Mouse (Mus musculus) neural tube, postnatal 0 days (tissue): ENCODE data around the gene Mettl6. TPM values are rescaled to one million over a fixed set of nuclear protein-coding genes. Genes with fewer than 3 reads are reported as not detected.

Experiments
- polyA plus RNA-seq: library from polyadenylated mRNA; unstranded; fragments of >200 nt; fragmentation: Nextera tagmentation; extraction: Ambion mirVana; gene quantifications from 2 replicates; pipeline ENCODE4 v1.2.1, GENCODE M21; 2015

Gene Mettl6
- polyA plus RNA-seq, result 36.6 and 37.4 TPM in 2 replicates

DNA sequence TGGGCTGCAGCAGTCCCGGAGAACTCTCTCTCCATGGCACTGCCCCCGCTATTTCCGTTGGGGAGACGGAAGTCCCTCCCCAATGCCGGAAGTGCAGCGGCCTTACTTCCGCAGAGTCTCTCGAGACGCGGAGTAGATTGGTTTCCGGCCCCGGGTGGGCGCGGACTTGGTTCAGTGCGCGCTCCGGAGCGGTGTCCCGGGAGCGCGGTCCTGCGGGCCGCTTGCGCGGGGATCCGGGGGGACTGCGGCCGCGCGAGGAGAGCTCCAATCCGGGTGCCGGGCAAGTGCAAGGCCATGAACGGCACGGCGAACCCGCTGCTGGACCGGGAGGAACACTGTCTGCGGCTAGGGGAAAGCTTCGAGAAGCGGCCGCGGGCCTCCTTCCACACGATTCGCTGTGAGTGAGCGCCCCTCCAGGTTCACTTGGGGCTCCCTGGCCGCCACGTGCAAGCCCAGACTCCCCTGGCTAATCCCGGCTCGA lies at the start of gene Mettl6:
TSS of gene Mettl6 (minus strand) at position 66 of the 481 bp plus-strand sequence.

GRCm38 (mm10) chr14:31494349-31494974 lies 378 bp downstream of the Mettl6 start, which contains the start of gene Eaf1:
Eaf1 (plus strand) TSS chr14:31494399.

DNA sequence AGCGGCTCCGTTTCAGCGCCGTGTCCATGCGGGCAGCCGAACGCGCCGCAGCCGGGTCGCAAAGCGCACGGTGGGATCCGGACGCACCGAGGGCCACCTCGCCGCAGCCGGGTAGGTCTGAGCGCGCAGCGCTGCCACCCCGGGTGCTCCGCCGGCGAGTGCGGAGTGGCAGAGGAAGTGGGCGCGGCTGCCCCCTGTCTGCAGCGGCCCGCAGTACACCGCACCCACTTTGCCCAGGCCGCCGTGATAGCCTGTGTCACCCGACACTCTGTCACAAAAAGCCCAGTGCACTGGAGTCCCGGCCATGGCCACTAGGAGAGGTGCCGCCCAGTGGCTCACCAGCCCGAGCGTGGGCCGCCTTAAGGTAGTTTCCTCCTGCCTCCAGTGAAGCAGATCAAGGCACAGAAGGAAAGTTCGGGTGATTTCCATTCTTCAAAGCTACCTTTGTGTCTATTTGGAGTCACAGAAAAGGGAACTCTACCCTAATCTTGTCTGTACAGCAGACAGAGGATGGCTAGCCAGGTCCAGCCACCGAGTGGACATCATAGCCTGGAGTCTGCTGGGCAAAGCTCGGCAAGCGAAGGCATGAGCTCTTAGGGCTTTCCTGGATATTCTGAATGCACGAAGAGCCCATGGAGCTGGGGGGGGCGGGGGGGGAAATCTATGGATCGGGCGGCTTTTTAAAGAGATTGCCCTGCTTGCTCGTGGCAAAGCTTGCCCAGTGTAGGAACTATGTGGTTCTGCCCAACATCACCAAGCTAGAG lies 58.7 kb downstream of the Mettl6 start, which contains the start of gene Sh3bp5:
TSS of gene Sh3bp5 (minus strand) at position 149 of the 764 bp plus-strand sequence.

Other genes starting within 250 kb of the Mettl6 start
- 8.2 and 10.3 TPM in 2 replicates for gene Phf7, start 243.7 kb downstream of the Mettl6 start, polyA plus RNA-seq
- 74.3 and 86.2 TPM in 2 replicates for gene Bap1, start 243.6 kb downstream of the Mettl6 start, polyA plus RNA-seq
- 1.4 and 1.8 TPM in 2 replicates for gene Dnah1, start 171.1 kb downstream of the Mettl6 start, polyA plus RNA-seq
- 46.2 and 48.0 TPM in 2 replicates for gene Capn7, start 158.4 kb downstream of the Mettl6 start, polyA plus RNA-seq
- 123 and 144 TPM in 2 replicates for gene Sh3bp5, start 59.0 kb downstream of the Mettl6 start, polyA plus RNA-seq
- 5.1 and 5.7 TPM in 2 replicates for gene Eaf1, start 641 bp downstream of the Mettl6 start, polyA plus RNA-seq
- 0.20 and 0.44 TPM in 2 replicates for gene Colq, start 96.3 kb upstream of the Mettl6 start, polyA plus RNA-seq
- gene Gm49387, start 145.8 kb upstream of the Mettl6 start, polyA plus RNA-seq, result 1.8 TPM in 1 of 2 replicates, not detected in the other
- gene Btd, start 146.0 kb upstream of the Mettl6 start, polyA plus RNA-seq, result 21.7 and 25.6 TPM in 2 replicates
- gene Hacl1, start 146.2 kb upstream of the Mettl6 start, polyA plus RNA-seq, result 10.5 and 12.6 TPM in 2 replicates